Mouse (Mus musculus): ENCODE data around the gene Cops7a. TPM values are rescaled to one million over a fixed set of nuclear protein-coding genes. Genes with fewer than 3 reads are reported as not detected.

Gene Cops7a
- polyA plus RNA-seq, 1 experiment, result 165 TPM

GRCm38 (mm10) chr6:124941679-124942078, 23.7 kb downstream of the Cops7a start:
- Histone ChIP-seq H3K4me3 (ENCODE audit: insufficient read depth, poor library complexity, severe bottlenecking) (no peak overlapping the region), H3ac (ENCODE audit: control insufficient read depth, insufficient read length, low read depth) (no peak overlapping the region), H3K27me3 (ENCODE audit: control insufficient read depth, insufficient read depth, insufficient read length) (no peaks in the 10 kb centered on the region), H3K79me2 (ENCODE audit: control insufficient read depth, insufficient read depth) (no peaks in the 10 kb centered on the region), H3K79me3 (ENCODE audit: low read depth) (no peaks in the 10 kb centered on the region), H3K36me3 (ENCODE audit: control insufficient read depth, insufficient read depth) (peaks cover 27% of the 10 kb centered on the region)
- TF ChIP-seq MYOD1 (IDR thresholded peaks at IDR 0.05; ENCODE audit: control insufficient read depth, insufficient read length, low read depth) (no peak), MAX (IDR thresholded peaks at IDR 0.05) (no peak), CTCF (IDR thresholded peaks at IDR 0.05; ENCODE audit: control insufficient read depth, insufficient read depth, insufficient read length) (no peak), FOSL1 (IDR thresholded peaks at IDR 0.05; ENCODE audit: insufficient read depth, low read length, poor library complexity, severe bottlenecking) (no peak), CEBPB (IDR thresholded peaks at IDR 0.05; ENCODE audit: low read depth) (no peak), MYOG (IDR thresholded peaks at IDR 0.05; ENCODE audit: control insufficient read depth, extremely low read depth, insufficient read length) (no peak), USF1 (IDR thresholded peaks at IDR 0.05; ENCODE audit: low read depth) (no peak)

GRCm38 (mm10) chr6:124938554-124938953, 26.8 kb downstream of the Cops7a start:
- Histone ChIP-seq H3K4me3 (ENCODE audit: insufficient read depth, poor library complexity, severe bottlenecking) (no peak overlapping the region), H3K27me3 (ENCODE audit: control insufficient read depth, insufficient read depth, insufficient read length) (no peaks in the 10 kb centered on the region), H3K79me3 (ENCODE audit: low read depth) (peaks cover 6% of the 10 kb centered on the region), H3K79me2 (ENCODE audit: control insufficient read depth, insufficient read depth) (peaks cover 18% of the 10 kb centered on the region), H3ac (ENCODE audit: control insufficient read depth, insufficient read length, low read depth) (no peak overlapping the region), H3K36me3 (ENCODE audit: control insufficient read depth, insufficient read depth) (peaks cover 58% of the 10 kb centered on the region)
- TF ChIP-seq MAX (IDR thresholded peaks at IDR 0.05), result no peak
- no peak for TF ChIP-seq MYOG (IDR thresholded peaks at IDR 0.05; ENCODE audit: control insufficient read depth, extremely low read depth, insufficient read length)
- TF ChIP-seq FOSL1 (IDR thresholded peaks at IDR 0.05; ENCODE audit: insufficient read depth, low read length, poor library complexity, severe bottlenecking), result no peak
- TF ChIP-seq CEBPB (IDR thresholded peaks at IDR 0.05; ENCODE audit: low read depth), result no peak
- no peak for TF ChIP-seq MYOD1 (IDR thresholded peaks at IDR 0.05; ENCODE audit: control insufficient read depth, insufficient read length, low read depth)
- no peak for TF ChIP-seq CTCF (IDR thresholded peaks at IDR 0.05; ENCODE audit: control insufficient read depth, insufficient read depth, insufficient read length)
- TF ChIP-seq USF1 (IDR thresholded peaks at IDR 0.05; ENCODE audit: low read depth), result no peak

- Histone ChIP-seq H3K36me3 (ENCODE audit: control insufficient read depth, insufficient read depth) (peaks cover 67% of the 10 kb centered on the region), H3K79me3 (ENCODE audit: low read depth) (peaks cover 15% of the 10 kb centered on the region)
These were observed 27.8 kb downstream of the Cops7a start for GRCm38 (mm10) chr6:124937493-124937892.

GRCm38 (mm10) chr6:124936681-124937080, 28.7 kb downstream of the Cops7a start:
- TF ChIP-seq FOSL1 (IDR thresholded peaks at IDR 0.05; ENCODE audit: insufficient read depth, low read length, poor library complexity, severe bottlenecking) (no peak), CEBPB (IDR thresholded peaks at IDR 0.05; ENCODE audit: low read depth) (no peak), MAX (IDR thresholded peaks at IDR 0.05) (no peak), MYOD1 (IDR thresholded peaks at IDR 0.05; ENCODE audit: control insufficient read depth, insufficient read length, low read depth) (no peak), USF1 (IDR thresholded peaks at IDR 0.05; ENCODE audit: low read depth) (no peak), CTCF (IDR thresholded peaks at IDR 0.05; ENCODE audit: control insufficient read depth, insufficient read depth, insufficient read length) (no peak), MYOG (IDR thresholded peaks at IDR 0.05; ENCODE audit: control insufficient read depth, extremely low read depth, insufficient read length) (no peak)
- peaks cover 23% of the 10 kb centered on the region for H3K79me3 ChIP-seq (ENCODE audit: low read depth)
- H3K27me3 ChIP-seq (ENCODE audit: control insufficient read depth, insufficient read depth, insufficient read length), result no peaks in the 10 kb centered on the region
- no peak overlapping the region for H3K4me3 ChIP-seq (ENCODE audit: insufficient read depth, poor library complexity, severe bottlenecking)
- H3ac ChIP-seq (ENCODE audit: control insufficient read depth, insufficient read length, low read depth), result no peak overlapping the region
- peaks cover 70% of the 10 kb centered on the region for H3K36me3 ChIP-seq (ENCODE audit: control insufficient read depth, insufficient read depth)
- peaks cover 37% of the 10 kb centered on the region for H3K79me2 ChIP-seq (ENCODE audit: control insufficient read depth, insufficient read depth)

More at GRCm38 (mm10) chr6:124937493-124937892, 27.8 kb downstream of the Cops7a start:
- TF ChIP-seq CEBPB (IDR thresholded peaks at IDR 0.05; ENCODE audit: low read depth), result no peak
- TF ChIP-seq MYOG (IDR thresholded peaks at IDR 0.05; ENCODE audit: control insufficient read depth, extremely low read depth, insufficient read length), result no peak
- TF ChIP-seq FOSL1 (IDR thresholded peaks at IDR 0.05; ENCODE audit: insufficient read depth, low read length, poor library complexity, severe bottlenecking), result no peak
- TF ChIP-seq CTCF (IDR thresholded peaks at IDR 0.05; ENCODE audit: control insufficient read depth, insufficient read depth, insufficient read length), result no peak
- no peak for TF ChIP-seq MYOD1 (IDR thresholded peaks at IDR 0.05; ENCODE audit: control insufficient read depth, insufficient read length, low read depth)
- no peak for TF ChIP-seq MAX (IDR thresholded peaks at IDR 0.05)
- no peak for TF ChIP-seq USF1 (IDR thresholded peaks at IDR 0.05; ENCODE audit: low read depth)
- Histone ChIP-seq H3K27me3 (ENCODE audit: control insufficient read depth, insufficient read depth, insufficient read length) (no peaks in the 10 kb centered on the region), H3K4me3 (ENCODE audit: insufficient read depth, poor library complexity, severe bottlenecking) (no peak overlapping the region), H3K79me2 (ENCODE audit: control insufficient read depth, insufficient read depth) (peaks cover 29% of the 10 kb centered on the region), H3ac (ENCODE audit: control insufficient read depth, insufficient read length, low read depth) (no peak overlapping the region)

GRCm38 (mm10) chr6:124934670-124935069, 30.7 kb downstream of the Cops7a start:
- Histone ChIP-seq H3K4me3 (ENCODE audit: insufficient read depth, poor library complexity, severe bottlenecking) (no peak overlapping the region), H3K79me2 (ENCODE audit: control insufficient read depth, insufficient read depth) (peaks cover 41% of the 10 kb centered on the region), H3K36me3 (ENCODE audit: control insufficient read depth, insufficient read depth) (peaks cover 70% of the 10 kb centered on the region), H3K79me3 (ENCODE audit: low read depth) (peaks cover 24% of the 10 kb centered on the region), H3ac (ENCODE audit: control insufficient read depth, insufficient read length, low read depth) (no peak overlapping the region), H3K27me3 (ENCODE audit: control insufficient read depth, insufficient read depth, insufficient read length) (no peaks in the 10 kb centered on the region)
- TF ChIP-seq CEBPB (IDR thresholded peaks at IDR 0.05; ENCODE audit: low read depth) (no peak), MAX (IDR thresholded peaks at IDR 0.05) (no peak), CTCF (IDR thresholded peaks at IDR 0.05; ENCODE audit: control insufficient read depth, insufficient read depth, insufficient read length) (no peak), MYOD1 (IDR thresholded peaks at IDR 0.05; ENCODE audit: control insufficient read depth, insufficient read length, low read depth) (no peak), FOSL1 (IDR thresholded peaks at IDR 0.05; ENCODE audit: insufficient read depth, low read length, poor library complexity, severe bottlenecking) (no peak), MYOG (IDR thresholded peaks at IDR 0.05; ENCODE audit: control insufficient read depth, extremely low read depth, insufficient read length) (no peak), USF1 (IDR thresholded peaks at IDR 0.05; ENCODE audit: low read depth) (no peak)
